Mouse (Mus musculus): Measurements from ENCODE around the gene Eif4a3. TPM values are rescaled to one million over a fixed set of nuclear protein-coding genes. Genes with fewer than 3 reads are reported as not detected.
"Not testable (repeated sequence)": the region's sequence is repeated elsewhere in the genome, so short reads cannot be mapped to it uniquely, and the experiment has no call there.

Gene Eif4a3
- polyA plus RNA-seq, 1 experiment from 2014 or later = 315 TPM

DNA sequence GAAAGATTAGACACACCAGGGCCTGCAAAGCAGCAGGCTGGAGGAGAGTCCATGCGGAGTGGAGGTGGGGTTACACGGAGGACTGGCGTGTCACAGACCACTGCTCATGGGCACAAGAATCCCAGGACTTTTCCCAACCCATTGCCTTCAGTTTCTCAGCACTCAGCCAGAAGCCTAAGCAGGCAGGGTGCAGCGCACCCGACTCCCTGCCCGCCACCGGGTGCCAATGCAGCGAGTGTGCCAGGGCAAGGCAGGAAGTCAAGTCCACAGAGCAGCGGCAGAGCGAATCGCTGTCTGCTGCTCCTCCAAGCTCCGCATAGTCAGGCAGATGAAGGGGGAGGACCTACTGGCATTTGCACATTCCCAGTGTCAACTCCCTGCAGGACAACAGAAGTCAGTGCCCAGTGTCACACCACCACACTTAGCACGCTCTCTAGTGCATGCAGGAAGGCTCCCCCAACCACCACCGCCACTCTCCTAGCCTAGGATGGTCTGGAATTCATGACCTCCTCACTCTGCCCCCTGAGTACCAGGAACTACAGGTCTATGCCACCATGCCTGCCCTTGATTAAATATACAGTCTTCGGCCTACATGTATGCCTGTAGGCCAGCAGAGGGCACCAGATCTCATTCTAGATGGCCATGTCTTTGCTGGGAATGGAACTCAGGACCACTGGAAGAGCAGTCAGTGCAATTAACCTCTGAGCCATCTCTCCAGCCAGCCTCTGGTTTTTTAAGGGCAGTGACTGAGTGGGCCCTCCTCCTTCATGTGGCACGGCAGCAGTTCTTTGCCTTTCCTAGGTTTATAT lies 5.2 kb upstream of the Eif4a3 start:
- no peak overlapping the region for H3K27ac ChIP-seq (ENCODE audit: low read depth, low read length)
- H3K4me1 ChIP-seq (ENCODE audit: control insufficient read depth, insufficient read depth, low read length) = 0 out of 2 replicates have a peak, but pooled peaks cover 3% of the 10 kb centered on the region
- H3K9ac ChIP-seq (ENCODE audit: low read length) = no peak overlapping the region
- WGBS = 40% methylated on average over 16 of the region's 16 CpGs
- ATAC-seq (0 out of 2 replicates have a peak, but pooled peaks have one; percentile 32), DNase-seq (ENCODE audit: low spot score) (peak; percentile 71)
- no peaks in the 10 kb centered on the region for H3K9me3 ChIP-seq (replicated peaks; ENCODE audit: control insufficient read depth, low read length)
- H3K36me3 ChIP-seq (ENCODE audit: control insufficient read depth, insufficient read depth, low read length) = no peaks in the 10 kb centered on the region
- no peaks in the 10 kb centered on the region for H3K27me3 ChIP-seq (replicated peaks; ENCODE audit: control insufficient read depth, insufficient read depth, low read length)
- H3K4me3 ChIP-seq (ENCODE audit: low read depth, low read length) = no peak overlapping the region
- no peak overlapping the region for H3K4me2 ChIP-seq (ENCODE audit: low read length)

- Histone ChIP-seq H3K4me1 (ENCODE audit: control insufficient read depth, insufficient read depth, low read length) (peaks cover 12% of the 10 kb centered on the region), H3K4me2 (ENCODE audit: low read length) (peak overlapping the region; percentile 74; the same call in 1 of the 2 replicates), H3K36me3 (ENCODE audit: control insufficient read depth, insufficient read depth, low read length) (peaks cover 22% of the 10 kb centered on the region), H3K27me3 (replicated peaks; ENCODE audit: control insufficient read depth, insufficient read depth, low read length) (no peaks in the 10 kb centered on the region), H3K9ac (ENCODE audit: low read length) (no peak overlapping the region), H3K9me3 (replicated peaks; ENCODE audit: control insufficient read depth, low read length) (no peaks in the 10 kb centered on the region), H3K27ac (ENCODE audit: low read depth, low read length) (no peak overlapping the region), H3K4me3 (ENCODE audit: low read depth, low read length) (no peak overlapping the region)
- DNase-seq (ENCODE audit: low spot score) (no peak), ATAC-seq (no peak)
- 25% methylated on average over 2 of the region's 2 CpGs for WGBS
Measured at GRCm38 (mm10) chr11:119300986-119301385, 1.1 kb upstream of the Eif4a3 start.

- H3K4me3 ChIP-seq (ENCODE audit: low read depth, low read length) = peak overlapping the region; percentile 94
Measured at GRCm38 (mm10) chr11:119300246-119300935, 502 bp upstream of the Eif4a3 start.

DNA sequence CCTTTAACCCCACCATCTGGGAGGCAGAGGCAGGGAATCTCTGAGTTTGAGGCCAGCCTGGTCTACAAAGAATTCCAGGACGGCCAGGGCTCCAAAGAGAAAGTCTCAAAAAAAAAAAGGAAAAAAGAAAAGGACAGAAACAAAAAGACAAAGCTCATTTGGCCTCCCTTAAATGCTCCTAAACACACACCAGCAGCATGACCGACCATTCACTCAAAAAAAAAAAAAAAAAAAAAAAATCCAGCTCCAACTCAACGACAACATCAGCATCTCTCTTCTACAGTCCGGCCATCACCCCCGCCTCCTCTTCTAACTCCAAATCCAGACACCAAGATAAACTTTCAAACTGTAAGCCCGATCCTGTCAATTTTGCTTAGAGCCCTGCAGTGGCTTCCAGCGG lies 972 bp downstream of the Eif4a3 start:
- no peak for ATAC-seq
- Histone ChIP-seq H3K9me3 (replicated peaks; ENCODE audit: control insufficient read depth, low read length) (no peaks in the 10 kb centered on the region), H3K4me3 (ENCODE audit: low read depth, low read length) (peak overlapping the region; percentile 94), H3K27ac (ENCODE audit: low read depth, low read length) (no peak overlapping the region), H3K4me1 (ENCODE audit: control insufficient read depth, insufficient read depth, low read length) (peaks cover 12% of the 10 kb centered on the region), H3K36me3 (ENCODE audit: control insufficient read depth, insufficient read depth, low read length) (peaks cover 43% of the 10 kb centered on the region), H3K9ac (ENCODE audit: low read length) (peak overlapping the region; percentile 96), H3K27me3 (replicated peaks; ENCODE audit: control insufficient read depth, insufficient read depth, low read length) (no peaks in the 10 kb centered on the region), H3K4me2 (ENCODE audit: low read length) (peak overlapping the region; percentile 95)
- no peak for DNase-seq (ENCODE audit: low spot score)
- WGBS = 21% methylated on average over 7 of the region's 7 CpGs

More at GRCm38 (mm10) chr11:119300246-119300935, 502 bp upstream of the Eif4a3 start:
- Histone ChIP-seq H3K27me3 (replicated peaks; ENCODE audit: control insufficient read depth, insufficient read depth, low read length) (no peaks in the 10 kb centered on the region), H3K36me3 (ENCODE audit: control insufficient read depth, insufficient read depth, low read length) (peaks cover 28% of the 10 kb centered on the region), H3K4me2 (ENCODE audit: low read length) (peak overlapping the region; percentile 74), H3K9ac (ENCODE audit: low read length) (peak overlapping the region; percentile 96), H3K27ac (ENCODE audit: low read depth, low read length) (peak overlapping the region; percentile 98), H3K4me1 (ENCODE audit: control insufficient read depth, insufficient read depth, low read length) (peaks cover 12% of the 10 kb centered on the region), H3K9me3 (replicated peaks; ENCODE audit: control insufficient read depth, low read length) (no peaks in the 10 kb centered on the region)
- no peak; the same call in 1 of the 2 replicates for ATAC-seq
- no peak for DNase-seq (ENCODE audit: low spot score)
- WGBS = 1% methylated on average over 31 of the region's 31 CpGs

- 88% methylated on average over 6 of the region's 6 CpGs for WGBS
- H3K4me3 ChIP-seq (ENCODE audit: low read depth, low read length) = no peak overlapping the region
- H3K9ac ChIP-seq (ENCODE audit: low read length) = no peak overlapping the region
- no peak for DNase-seq (ENCODE audit: low spot score)
- peaks cover 12% of the 10 kb centered on the region for H3K4me1 ChIP-seq (ENCODE audit: control insufficient read depth, insufficient read depth, low read length)
- H3K27me3 ChIP-seq (replicated peaks; ENCODE audit: control insufficient read depth, insufficient read depth, low read length) = no peaks in the 10 kb centered on the region
- no peak overlapping the region for H3K4me2 ChIP-seq (ENCODE audit: low read length)
- H3K36me3 ChIP-seq (ENCODE audit: control insufficient read depth, insufficient read depth, low read length) = peaks cover 52% of the 10 kb centered on the region
- H3K27ac ChIP-seq (ENCODE audit: low read depth, low read length) = no peak overlapping the region
- no peak for ATAC-seq
- no peaks in the 10 kb centered on the region for H3K9me3 ChIP-seq (replicated peaks; ENCODE audit: control insufficient read depth, low read length)
Measured at GRCm38 (mm10) chr11:119297996-119298395, 1.9 kb downstream of the Eif4a3 start.

GRCm38 (mm10) chr11:119292861-119293260 lies 7.0 kb downstream of the Eif4a3 start:
- not testable (repeated sequence) for H3K4me3 ChIP-seq (ENCODE audit: low read depth, low read length); H3K27ac ChIP-seq (ENCODE audit: low read depth, low read length); H3K4me2 ChIP-seq (ENCODE audit: low read length); H3K9ac ChIP-seq (ENCODE audit: low read length); DNase-seq (ENCODE audit: low spot score); H3K27me3 ChIP-seq (replicated peaks; ENCODE audit: control insufficient read depth, insufficient read depth, low read length); H3K4me1 ChIP-seq (ENCODE audit: control insufficient read depth, insufficient read depth, low read length); H3K9me3 ChIP-seq (replicated peaks; ENCODE audit: control insufficient read depth, low read length); ATAC-seq
- H3K36me3 ChIP-seq (ENCODE audit: control insufficient read depth, insufficient read depth, low read length) = peaks cover 98% of the 10 kb centered on the region
- 93% methylated on average over 8 of the region's 8 CpGs for WGBS

- peaks cover 87% of the 10 kb centered on the region for H3K36me3 ChIP-seq (ENCODE audit: control insufficient read depth, insufficient read depth, low read length)
- no peak overlapping the region for H3K27ac ChIP-seq (ENCODE audit: low read depth, low read length)
- no peaks in the 10 kb centered on the region for H3K27me3 ChIP-seq (replicated peaks; ENCODE audit: control insufficient read depth, insufficient read depth, low read length)
- no peak overlapping the region for H3K4me3 ChIP-seq (ENCODE audit: low read depth, low read length)
- H3K9me3 ChIP-seq (replicated peaks; ENCODE audit: control insufficient read depth, low read length) = no peaks in the 10 kb centered on the region
- no peak overlapping the region for H3K4me2 ChIP-seq (ENCODE audit: low read length)
- H3K4me1 ChIP-seq (ENCODE audit: control insufficient read depth, insufficient read depth, low read length) = no peaks in the 10 kb centered on the region
- no peak for ATAC-seq
- 92% methylated on average over 20 of the region's 20 CpGs for WGBS
- DNase-seq (ENCODE audit: low spot score) = no peak
- H3K9ac ChIP-seq (ENCODE audit: low read length) = no peak overlapping the region
Measured at GRCm38 (mm10) chr11:119287207-119287992, 12.5 kb downstream of the Eif4a3 start.

- ATAC-seq (no peak; the same call in 1 of the 2 replicates), DNase-seq (ENCODE audit: low spot score) (peak; percentile 20)
- Histone ChIP-seq H3K4me3 (ENCODE audit: low read depth, low read length) (no peak overlapping the region), H3K4me1 (ENCODE audit: control insufficient read depth, insufficient read depth, low read length) (no peaks in the 10 kb centered on the region), H3K9me3 (replicated peaks; ENCODE audit: control insufficient read depth, low read length) (no peaks in the 10 kb centered on the region), H3K4me2 (ENCODE audit: low read length) (no peak overlapping the region), H3K36me3 (ENCODE audit: control insufficient read depth, insufficient read depth, low read length) (peaks cover 86% of the 10 kb centered on the region), H3K27me3 (replicated peaks; ENCODE audit: control insufficient read depth, insufficient read depth, low read length) (no peaks in the 10 kb centered on the region), H3K9ac (ENCODE audit: low read length) (no peak overlapping the region), H3K27ac (ENCODE audit: low read depth, low read length) (no peak overlapping the region)
- 67% methylated on average over 9 of the region's 9 CpGs for WGBS
Measured at GRCm38 (mm10) chr11:119285791-119286527, 13.9 kb downstream of the Eif4a3 start.
